Mouse (Mus musculus): ENCODE data around the gene Cldn5. TPM values are rescaled to one million over a fixed set of nuclear protein-coding genes. Genes with fewer than 3 reads are reported as not detected.

Gene Cldn5
- 10 to 100 TPM; 89.4 to 99.1 TPM for total RNA-seq (2021)
- long read RNA-seq, transcript Cldn5-201 (1 exons, 1,416 nt): major isoform, 439 of 441 reads
- long read RNA-seq, partial matches to known transcripts: 0 of 441 reads
- long read RNA-seq, other reads (novel, unspliced or antisense): 2 of 441 reads

- no peak for DNase-seq (ENCODE audit: low spot score in 2 of 2)
Measured at GRCm38 (mm10) chr16:18776556-18777100, at the start of gene Cldn5. Cldn5 (plus strand) TSS chr16:18776847.

- DNase-seq (ENCODE audit: low spot score in 2 of 2): no peak
Measured at GRCm38 (mm10) chr16:18727536-18728499, 48.8 kb upstream of the Cldn5 start.

DNA sequence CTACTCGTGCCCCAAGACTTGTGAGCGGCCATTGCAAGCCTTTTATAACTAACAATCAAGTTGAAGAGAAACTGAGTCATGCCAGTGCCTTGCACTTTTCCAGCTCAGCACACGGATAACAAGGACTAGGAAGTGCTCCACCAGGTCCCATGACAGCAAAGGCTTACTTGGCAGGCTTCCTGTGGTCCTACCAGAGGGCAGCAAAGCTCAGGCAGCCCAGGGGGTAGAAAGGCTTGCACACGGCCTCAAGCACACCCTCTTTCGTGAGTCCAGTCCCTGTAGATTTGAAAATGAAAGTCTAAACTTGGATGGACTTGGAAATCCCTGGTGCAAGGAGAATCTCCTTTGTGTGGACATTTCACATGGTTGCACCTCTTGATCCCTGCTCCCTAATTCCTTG, 47.5 kb upstream of the Cldn5 start:
- DNase-seq (ENCODE audit: low spot score in 2 of 2): no peak

- no peak for DNase-seq (ENCODE audit: low spot score in 2 of 2)
Measured at GRCm38 (mm10) chr16:18730640-18731039, 46.0 kb upstream of the Cldn5 start.

GRCm38 (mm10) chr16:18733100-18733956, 43.3 kb upstream of the Cldn5 start:
- no peak for DNase-seq (ENCODE audit: low spot score in 2 of 2)

DNA sequence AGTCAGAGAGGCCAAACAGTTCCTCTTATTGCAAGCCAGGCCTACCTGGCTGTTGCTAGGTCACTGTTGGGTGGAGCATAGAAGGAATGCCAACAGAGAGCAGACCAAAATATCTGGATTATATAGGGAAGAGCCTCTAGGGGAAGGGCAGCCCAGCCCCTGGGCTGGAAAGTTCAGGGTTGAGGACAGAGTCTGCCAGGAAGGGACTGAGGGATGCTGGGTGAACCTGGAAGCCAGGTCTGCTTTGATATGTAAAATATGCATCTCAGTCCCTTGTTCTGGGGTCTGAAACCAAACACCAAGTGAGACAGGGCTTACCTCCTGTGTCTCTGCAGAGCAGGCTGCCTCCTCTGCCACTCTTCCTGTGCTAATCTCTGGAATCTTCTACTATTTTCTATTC, 38.3 kb upstream of the Cldn5 start:
- DNase-seq (ENCODE audit: low spot score in 2 of 2): no peak

- no peak for DNase-seq (ENCODE audit: low spot score in 2 of 2)
Measured at GRCm38 (mm10) chr16:18746268-18747122, 30.2 kb upstream of the Cldn5 start.

DNA sequence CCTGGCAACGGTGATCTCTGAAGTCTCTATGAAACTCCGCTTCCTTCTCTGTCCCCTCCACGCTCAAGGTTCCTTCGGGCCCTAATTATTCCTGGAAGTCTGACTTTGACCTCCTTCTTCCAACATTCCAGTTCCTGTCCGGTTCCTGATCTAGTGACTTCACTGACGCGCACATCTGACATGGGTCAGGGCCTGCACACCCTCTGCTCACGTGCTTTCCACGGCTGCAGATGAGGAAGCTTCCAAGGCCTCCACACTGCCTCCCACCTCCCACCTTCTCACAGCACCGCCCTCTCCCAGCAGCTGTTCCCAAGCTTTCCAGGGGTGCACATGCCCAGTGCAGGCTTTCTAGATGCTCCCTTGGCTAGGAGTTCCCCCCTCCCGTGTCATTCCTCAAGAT, 25.5 kb upstream of the Cldn5 start:
- no peak for DNase-seq (ENCODE audit: low spot score in 2 of 2)

DNA sequence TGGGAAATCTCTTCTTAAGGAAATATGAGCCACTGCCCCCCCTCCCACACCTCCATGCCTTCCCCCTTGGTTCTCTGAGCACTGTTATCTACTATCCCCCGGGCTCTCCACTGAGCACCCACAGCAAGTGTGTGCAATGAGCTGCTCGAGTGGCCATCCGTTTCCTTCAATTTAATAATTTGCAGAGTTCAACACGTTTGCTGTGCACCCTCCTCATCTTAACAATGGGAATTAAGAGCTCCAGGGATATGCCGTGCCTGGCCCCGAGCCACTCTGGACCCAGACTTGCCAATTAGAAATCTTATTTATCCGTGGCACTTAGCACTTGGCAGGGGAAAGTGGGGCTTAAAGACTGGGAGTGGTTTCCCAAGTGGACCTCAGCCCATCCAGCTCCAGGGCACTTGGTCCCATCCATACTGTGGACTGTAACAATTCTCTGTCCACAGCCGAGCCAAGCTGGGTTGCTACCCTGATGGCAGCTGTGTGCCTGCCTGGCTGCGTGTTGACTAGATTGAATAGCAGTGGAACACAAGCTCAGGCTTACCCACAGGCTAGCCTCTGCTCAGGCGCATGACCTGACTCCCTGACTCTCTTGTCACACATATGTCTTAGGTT, 24.7 kb upstream of the Cldn5 start:
- no peak for DNase-seq (ENCODE audit: low spot score in 2 of 2)

DNA sequence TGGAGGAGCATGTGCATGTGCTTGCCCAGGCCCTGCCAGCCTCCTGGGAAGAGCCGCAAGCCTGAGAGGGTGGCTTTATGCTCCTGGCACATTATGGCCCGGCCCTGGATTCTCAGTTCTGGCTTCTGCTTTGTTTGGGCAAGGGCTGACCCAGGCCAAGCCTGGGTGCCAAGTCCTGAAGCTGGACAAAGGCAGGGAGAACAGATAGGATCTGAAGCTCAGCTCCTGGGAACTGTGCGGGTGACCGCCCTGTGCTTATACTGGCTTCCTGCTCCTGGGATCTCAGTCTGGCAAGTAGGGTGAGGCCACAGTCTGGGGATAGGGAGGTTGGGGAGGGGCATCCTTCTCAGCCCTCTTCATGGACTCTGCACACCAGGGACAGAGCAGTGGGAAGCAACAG, 14.9 kb upstream of the Cldn5 start:
- no peak for DNase-seq (ENCODE audit: low spot score in 2 of 2)

GRCm38 (mm10) chr16:18762960-18763359, 13.7 kb upstream of the Cldn5 start:
- DNase-seq (ENCODE audit: low spot score in 2 of 2): no peak

DNA sequence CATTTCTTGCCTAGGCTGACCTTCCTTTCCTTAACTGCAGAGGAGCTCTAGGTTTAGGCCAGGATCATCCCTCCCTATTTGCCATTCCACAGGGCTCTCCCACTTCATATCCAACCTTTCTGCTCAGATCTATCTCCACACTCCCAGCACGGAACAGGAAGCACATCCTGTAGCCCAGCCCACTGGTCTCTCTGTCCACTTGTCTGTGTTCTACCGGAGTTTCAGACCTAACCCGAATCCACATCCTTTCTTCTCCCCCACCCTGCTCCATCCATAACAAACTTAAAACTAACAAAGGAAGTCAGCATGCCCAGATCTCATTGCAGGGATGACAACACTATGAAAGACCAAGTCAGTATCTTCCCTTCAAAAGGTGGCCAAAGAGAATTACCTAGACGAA, 10.3 kb upstream of the Cldn5 start:
- DNase-seq (ENCODE audit: low spot score in 2 of 2): no peak

DNA sequence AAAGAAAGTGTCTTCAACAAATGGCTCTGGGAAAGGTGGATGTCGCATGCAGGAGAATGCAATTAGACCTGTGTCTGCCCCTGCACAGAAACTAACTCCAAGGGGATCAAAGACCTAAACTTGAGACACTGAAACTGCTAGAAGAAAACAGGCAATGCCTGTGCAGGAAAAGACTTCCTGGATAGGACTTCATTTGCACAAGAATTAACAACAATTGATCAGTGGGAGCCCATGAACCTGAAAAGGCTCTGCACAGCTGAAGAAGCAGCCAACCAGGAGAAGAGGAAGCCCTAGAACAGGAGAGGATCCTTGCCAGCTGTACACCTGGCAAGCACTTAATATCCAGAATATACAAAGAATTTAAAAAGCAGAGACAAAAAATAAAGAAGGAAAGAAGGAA, 7.1 kb upstream of the Cldn5 start:
- no peak for DNase-seq (ENCODE audit: low spot score in 2 of 2)

DNA sequence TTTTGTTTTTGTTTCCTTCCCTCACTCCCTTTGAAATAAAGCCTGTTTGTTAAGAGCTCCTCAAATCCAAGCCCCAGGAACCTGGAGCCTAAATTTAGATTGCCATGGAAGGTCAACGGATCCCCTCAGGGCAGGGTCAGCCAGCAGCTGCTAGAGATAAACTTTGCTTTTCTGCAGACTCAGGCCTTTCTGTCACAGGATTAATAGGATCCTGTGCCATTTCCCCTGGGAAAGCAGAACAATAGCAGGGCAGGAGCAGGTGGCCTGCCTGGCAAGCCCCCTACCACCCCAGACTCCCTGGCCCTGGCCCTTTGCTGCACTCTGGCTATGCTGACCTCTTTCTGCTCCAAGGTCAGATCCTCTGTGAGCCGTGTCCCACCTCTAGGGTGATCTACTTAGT, 2.7 kb upstream of the Cldn5 start:
- DNase-seq (ENCODE audit: low spot score in 2 of 2): no peak

DNA sequence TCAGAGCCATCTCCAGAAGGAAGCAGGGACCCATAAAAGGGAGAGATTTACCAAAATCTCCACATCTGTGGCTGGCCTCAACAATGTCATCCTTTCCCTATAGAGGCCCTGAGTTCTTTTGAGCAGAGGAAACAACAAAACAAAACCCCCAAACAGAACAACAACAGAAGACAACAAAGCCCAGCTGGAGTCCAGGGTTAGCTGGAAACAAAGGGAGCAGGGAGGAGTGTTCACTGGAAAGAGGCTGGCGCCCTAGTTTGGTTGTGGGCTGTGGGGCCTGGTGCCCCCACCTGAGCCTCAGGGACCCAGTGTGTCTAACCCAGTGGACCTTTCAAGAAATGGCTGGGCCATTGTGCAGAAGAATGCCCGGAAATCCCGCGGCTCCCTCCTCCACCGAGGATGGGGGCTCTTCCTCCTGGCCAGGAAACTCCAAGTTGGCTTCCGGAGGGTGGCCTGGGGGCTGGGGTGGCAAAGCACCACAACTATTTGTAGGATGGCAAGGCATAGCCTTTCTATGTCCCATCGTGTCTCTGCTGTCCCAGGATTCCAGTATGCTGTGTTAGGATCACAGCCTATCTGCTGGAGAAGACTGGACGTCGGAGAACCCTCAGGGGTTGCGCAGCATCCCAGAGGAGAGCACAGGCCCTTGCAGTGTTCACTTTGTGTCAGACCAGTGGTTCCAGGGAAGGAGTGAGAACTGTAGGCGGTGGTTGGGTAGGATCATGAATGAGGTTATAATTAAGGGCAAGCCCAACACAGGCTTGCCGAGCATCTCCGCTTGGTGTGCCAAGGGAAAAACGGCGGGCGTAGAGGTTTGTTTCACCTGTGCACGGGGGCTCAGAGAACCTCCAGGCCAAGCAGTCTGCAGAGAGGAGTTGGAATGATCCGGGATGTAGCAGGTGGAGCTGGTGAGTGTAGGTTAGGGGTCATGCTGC, 759 bp upstream of the Cldn5 start:
- no peak for DNase-seq (ENCODE audit: low spot score in 2 of 2)

DNA sequence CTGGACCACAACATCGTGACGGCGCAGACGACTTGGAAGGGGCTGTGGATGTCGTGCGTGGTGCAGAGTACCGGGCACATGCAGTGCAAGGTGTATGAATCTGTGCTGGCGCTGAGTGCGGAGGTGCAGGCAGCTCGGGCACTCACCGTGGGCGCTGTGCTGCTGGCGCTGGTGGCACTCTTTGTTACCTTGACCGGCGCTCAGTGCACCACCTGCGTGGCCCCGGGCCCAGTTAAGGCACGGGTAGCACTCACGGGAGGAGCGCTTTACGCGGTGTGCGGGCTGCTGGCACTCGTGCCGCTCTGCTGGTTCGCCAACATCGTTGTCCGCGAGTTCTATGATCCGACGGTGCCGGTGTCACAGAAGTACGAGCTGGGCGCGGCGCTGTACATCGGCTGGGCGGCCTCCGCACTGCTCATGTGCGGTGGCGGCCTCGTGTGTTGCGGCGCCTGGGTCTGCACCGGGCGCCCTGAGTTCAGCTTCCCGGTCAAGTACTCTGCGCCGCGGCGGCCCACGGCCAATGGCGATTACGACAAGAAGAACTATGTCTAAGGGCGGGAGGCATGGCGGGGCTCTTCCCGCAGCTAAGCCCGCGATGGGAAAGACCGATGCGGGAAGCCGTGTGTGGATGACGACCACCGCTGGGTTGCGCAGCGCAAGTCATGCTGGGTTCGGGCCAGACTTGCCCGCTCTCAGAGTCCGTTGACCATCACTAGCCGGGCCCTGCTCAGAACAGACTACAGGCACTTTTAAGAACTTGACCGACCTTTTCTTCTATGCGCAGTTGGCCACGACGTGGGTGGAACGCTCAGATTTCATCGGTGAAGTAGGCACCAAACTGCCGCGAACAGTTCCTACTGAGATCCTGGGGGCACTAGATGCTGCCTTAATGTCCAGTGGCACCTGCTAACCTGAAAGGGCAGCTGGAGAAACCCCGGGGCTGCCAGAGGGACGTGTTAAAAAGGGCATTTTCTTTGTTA, 744 bp downstream of the Cldn5 start:
- DNase-seq (ENCODE audit: low spot score in 2 of 2): no peak

- no peak for DNase-seq (ENCODE audit: low spot score in 2 of 2)
Measured at GRCm38 (mm10) chr16:18778461-18778860, 1.8 kb downstream of the Cldn5 start.

DNA sequence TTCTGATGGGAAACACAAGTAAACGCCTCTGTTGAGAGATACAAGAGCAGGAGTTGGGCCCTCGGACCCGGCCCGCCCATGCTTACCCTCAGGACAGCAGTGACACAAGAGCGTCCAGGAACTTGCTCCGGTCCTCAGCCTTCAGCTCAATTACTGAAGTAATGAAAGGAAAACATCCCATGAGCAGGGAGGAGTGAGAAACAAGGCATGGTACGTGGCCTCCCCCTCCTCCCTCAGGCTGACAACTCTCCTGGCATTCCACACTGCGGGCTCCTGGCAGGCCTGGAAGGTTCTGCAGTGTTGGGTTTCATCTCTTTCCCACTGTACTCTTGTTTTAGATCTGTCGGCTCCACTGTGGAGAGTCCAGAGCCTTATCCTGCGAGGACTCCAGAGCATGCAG, 5.2 kb downstream of the Cldn5 start:
- no peak for DNase-seq (ENCODE audit: low spot score in 2 of 2)
